Mouse (Mus musculus) WW6 (cell line): ENCODE data around the gene A530064D06Rik.
"Not testable (repeated sequence)": the region's sequence is repeated elsewhere in the genome, so short reads cannot be mapped to it uniquely, and the experiment has no call there.

Experiments
- DNase-seq: peaks from one replicate; pipeline ENCODE4 v3.0.0-alpha.2; 2013; ENCODE audit warnings: low read depth, low spot score

Gene A530064D06Rik

GRCm38 (mm10) chr17:48167103-48167502, at the start of gene A530064D06Rik:
TSS of gene A530064D06Rik (minus strand) at chr17:48167275.
- DNase-seq = not testable (repeated sequence)

DNA sequence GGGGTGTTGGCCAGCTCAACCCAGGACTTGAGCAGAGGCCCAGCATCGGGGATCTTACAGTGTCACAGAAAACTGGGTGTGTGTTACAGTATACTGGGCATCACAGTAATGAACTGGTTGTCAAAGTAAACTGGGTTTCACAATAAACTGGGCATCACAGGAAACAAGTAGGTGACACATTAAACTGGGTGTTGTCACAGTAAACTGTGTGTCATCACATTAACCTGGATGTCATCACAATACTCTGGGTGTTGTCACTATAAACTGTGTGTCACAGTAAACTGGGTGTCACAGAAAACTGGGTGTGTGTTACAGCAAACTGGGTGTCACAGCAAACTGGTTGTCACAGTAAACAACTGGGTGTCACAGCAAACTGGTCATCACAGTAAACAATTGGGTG, 48.4 kb upstream of the A530064D06Rik start:
- DNase-seq = no peak

GRCm38 (mm10) chr17:48213511-48213910, 46.4 kb upstream of the A530064D06Rik start:
- no peak for DNase-seq

DNA sequence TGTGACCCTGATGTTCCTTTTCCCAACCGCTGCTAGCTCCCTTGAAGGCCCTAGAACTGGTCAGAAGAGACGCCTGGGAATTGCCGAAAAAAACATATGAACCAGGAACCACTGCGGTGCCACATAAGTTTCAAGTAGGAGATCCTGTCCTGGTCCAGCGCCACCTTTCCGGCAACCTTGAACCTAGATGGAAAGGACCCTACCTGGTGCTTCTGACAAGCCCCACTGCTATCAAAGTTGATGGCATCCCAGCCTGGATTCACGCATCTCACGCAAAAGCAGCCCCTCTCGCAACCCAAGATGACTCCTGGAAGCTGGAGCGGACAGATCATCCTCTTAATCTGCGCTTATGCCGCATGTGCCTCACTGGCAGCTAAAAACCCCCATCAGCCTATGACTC, 45.5 kb upstream of the A530064D06Rik start:
- no peak for DNase-seq

GRCm38 (mm10) chr17:48203086-48203485, 36.0 kb upstream of the A530064D06Rik start:
- no peak for DNase-seq

GRCm38 (mm10) chr17:48192366-48192765, 25.3 kb upstream of the A530064D06Rik start:
- no peak for DNase-seq

DNA sequence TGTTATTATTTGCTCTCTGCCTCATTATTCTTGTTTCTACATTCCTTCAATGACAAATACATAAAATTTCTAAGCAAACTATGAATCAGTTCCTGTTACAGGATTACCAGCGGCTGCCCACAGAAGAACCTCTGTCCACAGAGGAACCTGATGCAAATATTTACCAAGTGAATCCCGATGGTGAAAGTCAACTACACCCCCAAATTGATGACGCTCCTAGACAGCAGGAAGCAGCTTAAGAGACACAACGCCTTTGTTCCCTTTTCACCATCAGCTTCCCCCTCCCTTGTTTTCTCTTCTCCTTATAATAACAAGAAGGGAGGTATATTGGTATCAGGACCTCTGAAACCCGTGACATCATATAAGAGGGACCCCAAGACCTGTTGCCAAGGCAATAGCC, 18.2 kb upstream of the A530064D06Rik start:
- DNase-seq = no peak

GRCm38 (mm10) chr17:48157382-48158076, 9.5 kb downstream of the A530064D06Rik start:
- DNase-seq = no peak

DNA sequence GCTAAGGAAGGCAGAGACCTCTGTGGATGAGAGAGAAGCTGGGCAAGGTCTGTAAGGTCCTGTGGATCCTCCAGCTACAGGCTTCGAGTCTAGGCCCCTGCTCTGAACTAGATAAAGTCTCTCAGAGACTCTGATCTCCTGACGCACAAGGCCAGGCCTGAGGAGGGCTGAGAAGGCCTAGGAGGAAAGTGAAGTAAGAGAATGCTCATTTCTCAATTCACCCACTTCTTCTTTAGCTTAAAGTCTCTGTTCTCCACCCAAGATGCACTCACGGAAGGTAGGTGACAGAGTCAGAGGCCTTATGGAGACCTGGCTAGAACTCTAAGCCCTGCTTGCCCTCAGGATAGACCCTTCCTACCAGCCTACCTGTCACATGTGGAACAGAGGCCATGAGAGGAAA, 21.0 kb downstream of the A530064D06Rik start, which contains the start of gene 9830107B12Rik:
9830107B12Rik (minus strand) TSS at position 149 of the 400 bp plus-strand sequence.
- DNase-seq = no peak

- no peak for DNase-seq
Measured at GRCm38 (mm10) chr17:48132810-48133209, 34.3 kb downstream of the A530064D06Rik start.

GRCm38 (mm10) chr17:48120456-48120855, 46.6 kb downstream of the A530064D06Rik start:
- no peak for DNase-seq

GRCm38 (mm10) chr17:48119656-48120055, 47.4 kb downstream of the A530064D06Rik start:
- no peak for DNase-seq

DNA sequence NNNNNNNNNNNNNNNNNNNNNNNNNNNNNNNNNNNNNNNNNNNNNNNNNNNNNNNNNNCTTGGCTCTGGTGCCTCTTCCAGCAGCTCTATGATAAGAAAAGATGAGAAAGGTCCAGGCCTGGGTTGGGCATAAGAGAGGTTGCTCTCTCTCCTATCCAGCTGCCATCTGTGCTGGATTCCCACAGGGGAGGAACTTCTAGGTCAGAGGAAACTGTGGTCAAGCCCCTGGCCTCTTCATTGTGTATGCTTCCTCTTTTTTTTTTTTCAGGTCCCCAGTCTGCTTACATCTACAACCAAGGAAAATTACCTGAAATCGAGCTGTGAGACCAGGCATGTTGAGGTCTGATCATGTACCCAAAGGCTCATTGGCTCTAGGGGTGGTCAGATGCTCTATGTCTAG, 48.5 kb downstream of the A530064D06Rik start:
- DNase-seq = no peak

GRCm38 (mm10) chr17:48110547-48111287, 56.4 kb downstream of the A530064D06Rik start:
- no peak for DNase-seq

DNA sequence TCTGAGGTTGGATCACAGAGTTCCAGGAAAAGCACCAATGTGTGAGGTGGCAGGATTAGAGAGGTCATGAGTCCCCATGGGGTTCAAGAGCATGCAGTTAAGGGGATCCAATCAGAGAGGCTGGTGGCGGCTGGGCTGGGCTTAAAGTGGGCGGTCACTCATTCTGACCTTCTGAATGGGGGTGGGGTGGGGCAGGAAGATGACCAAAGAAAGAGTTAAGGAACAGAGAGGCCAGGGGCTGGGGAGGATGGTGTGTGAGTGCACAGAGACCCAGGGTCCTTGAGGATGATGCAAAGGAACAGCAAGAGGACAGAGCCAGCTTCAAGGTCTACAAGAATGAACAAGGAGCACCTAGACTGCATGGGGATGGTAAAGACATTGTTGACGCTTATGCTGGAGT, 58.6 kb downstream of the A530064D06Rik start:
- no peak for DNase-seq

DNA sequence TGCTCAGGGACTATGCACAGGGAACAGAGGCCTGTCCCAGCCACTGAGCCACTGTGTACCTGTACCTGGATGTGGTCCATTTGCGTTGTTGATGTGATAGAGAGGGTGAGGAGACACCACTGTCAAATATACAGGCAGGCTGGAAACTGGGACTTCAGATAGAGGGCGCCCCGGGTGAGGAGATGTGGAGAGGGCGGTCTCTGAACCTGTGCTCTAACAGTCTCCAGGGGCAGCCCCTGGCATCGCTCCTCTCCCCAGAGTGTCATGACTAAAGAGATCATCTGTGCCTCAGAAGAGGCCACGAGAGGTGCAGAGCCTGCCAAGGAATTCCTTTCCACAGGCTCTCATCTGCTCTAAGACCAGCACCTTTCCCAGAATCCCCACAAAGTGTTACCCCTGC, 59.2 kb downstream of the A530064D06Rik start:
- no peak for DNase-seq

DNA sequence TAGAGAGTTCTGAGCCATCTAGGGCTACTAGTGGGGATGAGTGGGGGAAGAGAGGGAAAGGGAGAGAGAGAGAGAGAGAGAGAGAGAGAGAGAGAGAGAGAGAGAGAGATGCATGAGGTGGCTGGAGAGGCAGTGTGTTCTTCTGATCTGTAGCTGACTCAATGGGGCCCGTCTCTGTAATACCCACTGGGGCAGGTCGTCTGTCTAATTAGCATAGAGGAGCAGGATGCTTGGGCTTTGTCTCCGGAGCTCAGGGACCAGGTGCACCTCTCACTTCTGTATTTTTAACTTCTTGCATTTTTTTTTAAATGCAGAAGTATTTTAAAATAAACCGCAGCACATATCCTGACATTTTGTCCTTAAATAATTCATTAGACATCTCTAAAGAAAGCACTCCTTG, 59.7 kb downstream of the A530064D06Rik start:
- no peak for DNase-seq

DNA sequence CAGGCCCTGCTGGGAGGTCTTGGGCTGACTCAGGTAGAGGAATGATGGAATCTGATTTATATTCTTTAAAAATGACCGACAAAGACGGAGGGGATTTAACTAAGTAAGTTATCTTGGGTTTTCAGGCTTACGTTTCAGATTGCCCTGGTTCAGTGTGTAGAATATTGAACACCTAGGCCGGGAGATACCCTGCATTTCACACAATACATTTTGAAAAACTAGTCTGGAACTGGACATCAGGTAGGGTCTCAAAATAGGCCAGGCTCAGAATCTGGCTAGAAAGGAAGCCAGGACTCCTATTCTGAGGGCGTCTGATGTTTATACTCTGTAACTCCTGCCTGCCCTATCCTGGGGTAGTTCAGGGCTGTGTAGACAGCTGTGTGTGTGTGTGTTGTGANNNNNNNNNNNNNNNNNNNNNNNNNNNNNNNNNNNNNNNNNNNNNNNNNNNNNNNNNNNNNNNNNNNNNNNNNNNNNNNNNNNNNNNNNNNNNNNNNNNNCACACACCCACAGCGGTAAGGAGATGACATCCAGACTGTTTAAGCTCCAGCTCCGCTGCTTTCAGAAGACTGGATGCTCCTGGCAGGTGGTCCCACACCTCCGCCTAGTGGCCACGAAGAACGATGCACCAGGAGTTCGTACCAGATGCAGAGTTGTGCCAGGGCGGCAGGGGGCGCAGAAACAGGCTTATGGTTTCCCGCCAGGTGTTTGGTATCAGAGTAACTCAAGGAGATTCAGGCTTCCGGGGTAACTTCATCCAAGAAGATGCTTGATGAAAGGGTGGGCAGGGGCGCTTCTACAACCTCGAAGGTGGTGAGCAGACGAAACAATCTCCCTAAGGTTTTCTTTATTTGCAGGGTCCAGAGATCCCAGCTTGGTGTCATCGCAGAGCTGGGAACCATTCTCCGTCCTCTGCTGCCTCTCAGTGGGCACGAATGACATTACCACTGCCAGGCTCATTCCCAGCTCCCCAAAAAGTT, 66.3 kb downstream of the A530064D06Rik start:
- no peak for DNase-seq

DNA sequence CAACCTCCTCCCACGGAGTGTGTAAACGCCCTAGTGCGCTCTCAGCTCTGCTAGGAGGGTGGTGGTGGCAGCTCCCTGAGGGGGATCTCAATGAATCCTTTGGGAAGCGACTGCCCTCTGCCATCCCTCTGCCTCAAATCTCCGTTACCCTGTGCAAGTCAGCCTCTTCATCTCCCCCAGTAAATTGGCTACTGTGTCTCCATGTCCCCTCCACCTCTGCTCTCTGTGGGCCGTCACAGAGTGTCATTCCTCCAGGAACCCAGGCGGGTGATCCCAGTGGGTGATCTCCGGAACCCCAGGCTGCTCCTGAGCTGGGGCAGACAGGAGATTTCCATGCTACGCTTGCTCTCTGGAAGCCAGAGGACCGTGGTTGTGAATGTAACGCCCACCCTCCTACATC, 67.8 kb downstream of the A530064D06Rik start:
- no peak for DNase-seq
